Mouse (Mus musculus): ENCODE measurements around the gene Ipp.
A peak's percentile ranks its signal among the peaks of the same experiment; 100 is the strongest.

Ipp gene

DNA sequence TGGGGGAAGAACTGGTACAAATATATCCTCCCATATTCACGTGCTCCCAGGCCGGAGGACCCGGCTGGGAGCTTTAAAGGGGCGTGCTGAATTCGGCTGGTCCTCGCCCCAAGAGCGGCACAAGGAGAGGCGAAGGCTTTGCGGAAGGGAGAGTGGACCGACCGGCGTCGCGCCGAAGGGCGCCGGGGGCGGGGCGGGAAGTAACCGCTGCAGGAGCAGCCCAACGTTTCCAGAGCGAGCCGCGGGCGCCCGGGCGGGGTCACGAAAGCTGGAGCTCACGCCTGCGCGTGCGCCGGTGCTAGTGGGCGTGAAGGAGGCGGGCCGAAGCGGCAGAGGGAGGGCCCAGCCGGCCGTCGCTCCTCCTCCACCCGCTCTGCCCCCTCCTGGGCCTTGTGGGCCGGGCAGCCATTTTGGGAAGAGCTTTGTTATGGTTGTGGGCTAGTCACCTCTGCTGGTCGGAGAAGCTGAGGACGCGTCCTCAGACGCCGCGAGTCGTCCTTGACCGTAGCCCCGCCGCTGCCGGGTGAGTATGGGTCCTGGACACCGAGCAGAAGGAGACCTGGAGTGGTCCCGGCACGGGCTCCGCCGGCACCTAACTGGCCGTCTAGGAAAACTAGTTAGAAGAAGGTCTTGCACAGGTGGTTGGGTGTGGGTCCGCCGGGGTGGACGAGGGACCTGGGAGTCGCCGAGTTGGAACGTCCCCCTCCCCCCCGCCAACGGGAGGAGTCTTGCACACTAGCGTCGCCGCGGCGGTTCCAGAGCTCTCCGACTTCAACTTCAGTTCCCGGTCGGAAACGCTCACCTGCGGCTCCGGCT is 50.2 kb downstream of the Ipp start, which contains the start of gene Gpbp1l1:
Gene Gpbp1l1, plus strand, starts transcription at position 353 of the 816 bp plus-strand sequence.
- peak; percentile 88 for DNase-seq (ENCODE audit: low read depth)

DNA sequence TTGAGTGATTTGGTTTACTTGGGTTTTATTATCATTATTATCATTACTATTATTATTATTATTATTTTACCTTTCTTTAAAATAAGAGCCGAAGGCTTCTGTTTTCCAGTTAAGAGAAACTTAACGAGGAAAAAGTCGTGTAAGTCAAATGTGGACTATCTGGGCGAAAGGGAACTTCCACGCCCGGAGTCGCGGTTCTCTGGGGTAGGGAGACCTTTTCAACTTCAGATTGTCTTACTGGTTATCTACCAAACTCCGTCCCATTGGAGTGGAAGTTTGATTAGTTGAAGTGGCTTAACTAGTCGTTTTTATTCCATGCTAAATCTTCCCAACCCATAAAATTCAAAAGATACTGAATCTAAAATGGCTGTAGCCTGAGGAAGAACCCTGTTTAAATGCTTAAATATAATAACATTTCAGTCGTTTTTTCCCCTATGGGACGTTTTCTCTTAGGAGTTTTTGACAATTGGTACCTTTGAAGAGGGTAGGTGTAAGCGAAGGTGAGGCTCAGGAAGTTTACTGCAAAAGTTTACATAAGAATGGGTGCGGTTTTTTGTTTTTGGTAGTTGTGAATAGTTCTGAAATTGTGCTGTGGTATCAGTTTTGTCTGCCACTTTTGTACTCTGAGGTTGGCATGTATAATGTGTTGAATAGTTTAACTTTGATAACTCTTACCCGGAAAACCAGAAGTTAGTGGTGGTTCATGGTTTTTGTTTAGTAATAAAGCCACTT is 51.0 kb downstream of the Ipp start:
- peak; percentile 34 for DNase-seq (ENCODE audit: low read depth)
